Mouse (Mus musculus) forebrain, postnatal 0 days (tissue): ENCODE data around the gene Mfap3l. TPM values are rescaled to one million over a fixed set of nuclear protein-coding genes. Genes with fewer than 3 reads are reported as not detected.
"Not testable (repeated sequence)": the region's sequence is repeated elsewhere in the genome, so short reads cannot be mapped to it uniquely, and the experiment has no call there.

Source experiments
- ATAC-seq: fragments of 200-750 bp; cut with Nextera tagmentation; 2 replicates; pipeline ENCODE4 v1.8.0; 2017; ENCODE audit warnings: mild to moderate bottlenecking, moderate library complexity
- DNase-seq: peaks from one replicate; pipeline ENCODE4 v3.0.0-alpha.2; 2015
- H3K27ac ChIP-seq: fragments of 300-500 bp; sonication (generic); 2 replicates; pipeline ENCODE4 v1.5.1; 2014; ENCODE audit warnings: low read depth, mild to moderate bottlenecking, antibody characterized with exemption, low read length, moderate library complexity, mixed read lengths
- H3K27me3 ChIP-seq: fragments of 300-500 bp; sonication (generic); 2 replicates; pipeline ENCODE4 v1.6.1; 2014; ENCODE audit warnings: mild to moderate bottlenecking, low read length, mixed read lengths; ENCODE audit not compliant: insufficient read depth
- H3K36me3 ChIP-seq: fragments of 300-500 bp; sonication (generic); 2 replicates; pipeline ENCODE4 v1.6.1; 2014; ENCODE audit warnings: mild to moderate bottlenecking, moderate library complexity; ENCODE audit not compliant: insufficient read depth
- H3K4me1 ChIP-seq: fragments of 300-500 bp; sonication (generic); 2 replicates; pipeline ENCODE4 v1.6.1; 2014; ENCODE audit warnings: antibody characterized with exemption; ENCODE audit not compliant: insufficient read depth
- H3K4me2 ChIP-seq: fragments of 300-500 bp; sonication (generic); 2 replicates; pipeline ENCODE4 v1.6.1; 2014; ENCODE audit warnings: low read depth, mild to moderate bottlenecking, moderate library complexity
- H3K4me3 ChIP-seq: fragments of 300-500 bp; sonication (generic); 2 replicates; pipeline ENCODE4 v1.5.1; 2014; ENCODE audit warnings: low read depth, low read length, mixed read lengths
- H3K9ac ChIP-seq: fragments of 300-500 bp; sonication (generic); 2 replicates; pipeline ENCODE4 v1.6.1; 2014; ENCODE audit warnings: mild to moderate bottlenecking
- H3K9me3 ChIP-seq: fragments of 300-500 bp; sonication (generic); 2 replicates; pipeline ENCODE4 v1.6.1; 2016; ENCODE audit warnings: low read length
- CTCF ChIP-seq: sonication (generic); IDR thresholded peaks from 2 replicates; pipeline ENCODE4 v1.5.1; 2016; ENCODE audit warnings: antibody characterized with exemption, control low read depth, low read depth
- WGBS: fragments of 180-500 bp; shearing (Covaris S2); extraction: QIAGEN DNeasy Blood & Tissue Kit; methylation state at CpG from one replicate; pipeline ENCODE4 v1.1.7; 2014; 5-methylcytosine and 5-hydroxymethylcytosine counted together
- polyA plus RNA-seq: library from polyadenylated mRNA; unstranded; fragments of >200 nt; fragmentation: Nextera tagmentation; extraction: Ambion mirVana; gene quantifications from 2 replicates; pipeline ENCODE4 v1.2.1, GENCODE M21; 2015
- total RNA-seq: library from RNA; depleted of rRNA; stranded (reverse); fragments of >200 nt; gene quantifications from 2 replicates; pipeline ENCODE4 v1.2.3, GENCODE M21; 2014; rRNA removed

The Mfap3l gene
- total RNA-seq (8.0 and 9.1 TPM in 2 replicates), polyA plus RNA-seq (1.3 and 2.4 TPM in 2 replicates)

- Histone ChIP-seq H3K4me1 (no peaks in the 10 kb centered on the region), H3K4me2 (peak within 1 kb of the TSS; percentile 95), H3K27ac (peak within 1 kb of the TSS; percentile 76), H3K27me3 (no peaks in the 10 kb centered on the region), H3K36me3 (no peaks in the 10 kb centered on the region), H3K4me3 (peak within 1 kb of the TSS; percentile 63), H3K9ac (peak within 1 kb of the TSS; percentile 66), H3K9me3 (no peaks in the 10 kb centered on the region)
- TF ChIP-seq CTCF = no peak
- ATAC-seq (peak; percentile 94), DNase-seq (peak; percentile 96)
- under 1% methylated on average over 60 of the region's 60 CpGs for WGBS
These were observed at the start of gene Mfap3l for GRCm38 (mm10) chr8:60632250-60632932. TSS of gene Mfap3l (plus strand) at chr8:60632827.

GRCm38 (mm10) chr8:60583369-60583768 is 49.3 kb upstream of the Mfap3l start:
- TF ChIP-seq CTCF = no peak
- no peak overlapping the region for H3K9ac ChIP-seq
- 77% methylated on average over 2 of the region's 2 CpGs for WGBS
- H3K9me3 ChIP-seq = no peaks in the 10 kb centered on the region
- DNase-seq (no peak), ATAC-seq (no peak)
- no peaks in the 10 kb centered on the region for H3K27me3 ChIP-seq
- no peak overlapping the region for H3K4me3 ChIP-seq
- H3K4me1 ChIP-seq = no peaks in the 10 kb centered on the region
- no peak overlapping the region for H3K4me2 ChIP-seq
- no peak overlapping the region for H3K27ac ChIP-seq
- no peaks in the 10 kb centered on the region for H3K36me3 ChIP-seq

- DNase-seq, H3K4me1 ChIP-seq, H3K9ac ChIP-seq, H3K9me3 ChIP-seq, H3K27me3 ChIP-seq, H3K4me2 ChIP-seq, ATAC-seq, H3K36me3 ChIP-seq, H3K4me3 ChIP-seq, H3K27ac ChIP-seq: not testable (repeated sequence)
- 91% methylated on average over 29 of the region's 29 CpGs for WGBS
These were observed 41.1 kb upstream of the Mfap3l start for GRCm38 (mm10) chr8:60591352-60592105.

GRCm38 (mm10) chr8:60594761-60595160 is 37.9 kb upstream of the Mfap3l start:
- Histone ChIP-seq H3K4me1 (no peaks in the 10 kb centered on the region), H3K9me3 (no peaks in the 10 kb centered on the region), H3K27ac (no peak overlapping the region), H3K36me3 (no peaks in the 10 kb centered on the region), H3K9ac (no peak overlapping the region), H3K27me3 (no peaks in the 10 kb centered on the region), H3K4me2 (no peak overlapping the region), H3K4me3 (no peak overlapping the region)
- ATAC-seq (no peak), DNase-seq (no peak)
- 71% methylated on average over 3 of the region's 3 CpGs for WGBS
- TF ChIP-seq CTCF = peak; percentile 32

GRCm38 (mm10) chr8:60611580-60612111 is 21.0 kb upstream of the Mfap3l start:
- H3K27me3 ChIP-seq = no peaks in the 10 kb centered on the region
- DNase-seq (no peak), ATAC-seq (no peak)
- no peak overlapping the region for H3K27ac ChIP-seq
- TF ChIP-seq CTCF = no peak
- H3K4me3 ChIP-seq = no peak overlapping the region
- no peaks in the 10 kb centered on the region for H3K9me3 ChIP-seq
- no peaks in the 10 kb centered on the region for H3K36me3 ChIP-seq
- H3K4me2 ChIP-seq = no peak overlapping the region
- no peak overlapping the region for H3K9ac ChIP-seq
- H3K4me1 ChIP-seq = no peaks in the 10 kb centered on the region

GRCm38 (mm10) chr8:60616928-60617327 is 15.7 kb upstream of the Mfap3l start:
- H3K4me2 ChIP-seq = no peak overlapping the region
- DNase-seq (peak; percentile 84), ATAC-seq (peak; percentile 69; the same call in 1 of the 2 replicates)
- H3K4me1 ChIP-seq = no peaks in the 10 kb centered on the region
- H3K27me3 ChIP-seq = no peaks in the 10 kb centered on the region
- 37% methylated on average over 2 of the region's 2 CpGs for WGBS
- peak; percentile 76 for TF ChIP-seq CTCF
- no peaks in the 10 kb centered on the region for H3K36me3 ChIP-seq
- no peak overlapping the region for H3K4me3 ChIP-seq
- no peak overlapping the region for H3K27ac ChIP-seq
- H3K9ac ChIP-seq = no peak overlapping the region
- H3K9me3 ChIP-seq = no peaks in the 10 kb centered on the region

GRCm38 (mm10) chr8:60621561-60621960 is 11.1 kb upstream of the Mfap3l start:
- Histone ChIP-seq H3K9ac (no peak overlapping the region), H3K4me1 (no peaks in the 10 kb centered on the region), H3K4me2 (no peak overlapping the region), H3K27me3 (no peaks in the 10 kb centered on the region), H3K4me3 (no peak overlapping the region), H3K27ac (no peak overlapping the region), H3K9me3 (no peaks in the 10 kb centered on the region), H3K36me3 (no peaks in the 10 kb centered on the region)
- DNase-seq (no peak), ATAC-seq (no peak)
- 70% methylated on average over 4 of the region's 4 CpGs for WGBS
- no peak for TF ChIP-seq CTCF
